In genomic region chr19:46044993-46045695, GRCm38 (mm10) we compare ENCODE assay signal across 8 mouse cellular contexts. TPM values are rescaled to one million over a fixed set of nuclear protein-coding genes. Genes with fewer than 3 reads are reported as not detected.
DNase-seq lines count a peak whose midpoint lies in the region; ATAC-seq lines count a peak whose summit lies in the region.

Gene Ldb1, minus strand, starts transcription at chr19:46045214.

- 0 out of 2 replicates have a peak, but pooled peaks cover 2% of the 10 kb centered on the region for H3K36me3 ChIP-seq in embryonic facial prominence, embryonic 10.5 days (replicated peaks)
- H3K36me3 ChIP-seq in midbrain, embryonic 11.5 days (ENCODE audit: control insufficient read depth, insufficient read depth, low read length) = no peaks in the 10 kb centered on the region

- peak; percentile 65 for ATAC-seq in granulocyte monocyte progenitor cell, adult 5-6 weeks (replicated peaks; ENCODE audit: poor library complexity, severe bottlenecking)
- ATAC-seq in midbrain, embryonic 11.5 days (ENCODE audit: low FRiP score) = peak; percentile 81

- DNase-seq in adrenal gland, adult (ENCODE audit: inconsistent age in 2 of 2, low spot score in 1 of 2) = peak; percentile 93 to 97
- DNase-seq in embryonic facial prominence, embryonic 10.5 days (ENCODE audit: low spot score) = peak; percentile 91
- peak; percentile 90 for DNase-seq in kidney, adult 11 months
- DNase-seq in left cerebral cortex, postnatal 4 days = peak; percentile 84
- DNase-seq in midbrain, embryonic 11.5 days (ENCODE audit: low spot score, missing footprints) = peak; percentile 98
- peak; percentile 90 for DNase-seq in skeletal muscle tissue, adult 2 months (ENCODE audit: low read depth, low spot score)
- DNase-seq in c-Kit-positive CD71-positive TER-119-positive erythroid progenitor cells, embryonic 14.5 days (ENCODE audit: low spot score) = no peak

- no peaks in the 10 kb centered on the region for H3K27me3 ChIP-seq in embryonic facial prominence, embryonic 10.5 days (replicated peaks; ENCODE audit: low read depth, poor library complexity, severe bottlenecking)
- H3K27me3 ChIP-seq in midbrain, embryonic 11.5 days (ENCODE audit: control insufficient read depth, insufficient read depth, low read length) = no peaks in the 10 kb centered on the region

- WGBS in embryonic facial prominence, embryonic 10.5 days = under 1% methylated on average over 84 of the region's 84 CpGs
- under 1% methylated on average over 83 of the region's 84 CpGs for WGBS in midbrain, embryonic 11.5 days

- peak within 1 kb of the TSS; percentile 87 for H3K4me2 ChIP-seq in midbrain, embryonic 11.5 days

- no peaks in the 10 kb centered on the region for H3K9me3 ChIP-seq in embryonic facial prominence, embryonic 10.5 days
- no peaks in the 10 kb centered on the region for H3K9me3 ChIP-seq in midbrain, embryonic 11.5 days (ENCODE audit: control insufficient read depth, low read length)

- H3K27ac ChIP-seq in embryonic facial prominence, embryonic 10.5 days (replicated peaks) = peak within 1 kb of the TSS; percentile 97
- peak within 1 kb of the TSS; percentile 87 for H3K27ac ChIP-seq in midbrain, embryonic 11.5 days (ENCODE audit: low read depth, low read length)

- peak within 1 kb of the TSS; percentile 93 for H3K9ac ChIP-seq in midbrain, embryonic 11.5 days (ENCODE audit: low read length)

- H3K4me3 ChIP-seq in embryonic facial prominence, embryonic 10.5 days = peak within 1 kb of the TSS; percentile 84
- peak within 1 kb of the TSS; percentile 92 for H3K4me3 ChIP-seq in midbrain, embryonic 11.5 days (ENCODE audit: low read depth, low read length)

- intact Hi-C loops in left cerebral cortex, postnatal 4 days (cut with DNase I) = no loop called here

- H3K4me1 ChIP-seq in embryonic facial prominence, embryonic 10.5 days = peaks cover 70% of the 10 kb centered on the region
- H3K4me1 ChIP-seq in midbrain, embryonic 11.5 days (ENCODE audit: control insufficient read depth, insufficient read depth, low read length) = peaks cover 51% of the 10 kb centered on the region

RNA-seq across cellular contexts. Expression of gene Ldb1, which starts in this region (rescaled TPM):
- 95.0 and 97.8 TPM in 2 replicates for polyA plus RNA-seq in embryonic facial prominence, embryonic 10.5 days (2016; fragmentation: Nextera tagmentation; extraction: Ambion mirVana)
- total RNA-seq in granulocyte monocyte progenitor cell, adult 5-6 weeks (2014; fragmentation: Nextera tagmentation) = 86.3 and 121 TPM in 2 replicates
- total RNA-seq in granulocyte monocyte progenitor cell, adult 5-6 weeks (2017) = 72.3 and 81.3 TPM in 2 replicates
- total RNA-seq in left cerebral cortex, postnatal 4 days (2021) = 100 to 1,000 TPM; 151 to 153 TPM
- polyA plus RNA-seq in midbrain, embryonic 11.5 days (2014; fragmentation: Nextera tagmentation; extraction: Ambion mirVana) = 72.1 and 77.0 TPM in 2 replicates
